Mouse (Mus musculus) kidney, adult 2 months (tissue): ENCODE results near the gene Kcnq1. TPM values are rescaled to one million over a fixed set of nuclear protein-coding genes. Genes with fewer than 3 reads are reported as not detected.
A peak's percentile ranks its signal among the peaks of the same experiment; 100 is the strongest.

Experiments used
- DNase-seq: peaks from one replicate; pipeline ENCODE4 v3.0.0; 2021
- H3K27ac ChIP-seq: fragments of 200-500 bp; 2 replicates; pipeline ENCODE4 v1.5.1; 2012; ENCODE audit warnings: low read depth, low read length, control low read depth, inconsistent platforms; ENCODE audit not compliant: insufficient read depth
- H3K27me3 ChIP-seq: fragments of 200-500 bp; replicated peaks from 2 replicates; pipeline ENCODE4 v1.6.1; 2012; ENCODE audit warnings: mild to moderate bottlenecking, moderate library complexity, low read length, inconsistent platforms; ENCODE audit not compliant: control insufficient read depth, insufficient read depth
- H3K36me3 ChIP-seq: fragments of 200-500 bp; 2 replicates; pipeline ENCODE4 v1.6.1; 2012; ENCODE audit warnings: mild to moderate bottlenecking, moderate library complexity, low read length, inconsistent platforms; ENCODE audit not compliant: control insufficient read depth, insufficient read depth
- H3K4me1 ChIP-seq: fragments of 200-500 bp; 2 replicates; pipeline ENCODE4 v1.6.1; 2011; ENCODE audit warnings: low read length; ENCODE audit not compliant: control insufficient read depth, insufficient read depth
- H3K4me3 ChIP-seq: fragments of 200-500 bp; 2 replicates; pipeline ENCODE4 v1.5.1; 2011; ENCODE audit warnings: mild to moderate bottlenecking, low read depth, low read length, control low read depth; ENCODE audit not compliant: insufficient read depth
- CTCF ChIP-seq: fragments of 200-500 bp; conservative IDR thresholded peaks from 2 replicates; pipeline ENCODE4 v1.5.1; 2011; ENCODE audit warnings: low read depth, mild to moderate bottlenecking, control low read depth, low read length, moderate library complexity, mixed read lengths; ENCODE audit not compliant: insufficient read depth, insufficient read length
- POLR2A ChIP-seq: fragments of 200-500 bp; IDR thresholded peaks from one replicate; pipeline ENCODE4 v1.6.1; 2011; ENCODE audit warnings: low read depth, low read length, control low read depth
- WGBS: fragments of 180-500 bp; shearing (Covaris S2); methylation state at CpG from one replicate; pipeline ENCODE4 v1.1.7; 2018; 5-methylcytosine and 5-hydroxymethylcytosine counted together
- polyA plus RNA-seq: library from polyadenylated mRNA; depleted of rRNA; stranded (reverse); fragments of >200 nt; gene quantifications from 2 replicates; pipeline ENCODE4 v1.2.3, GENCODE M21; 2012

Kcnq1 gene
- polyA plus RNA-seq, 1 experiment, result 24.0 TPM

DNA sequence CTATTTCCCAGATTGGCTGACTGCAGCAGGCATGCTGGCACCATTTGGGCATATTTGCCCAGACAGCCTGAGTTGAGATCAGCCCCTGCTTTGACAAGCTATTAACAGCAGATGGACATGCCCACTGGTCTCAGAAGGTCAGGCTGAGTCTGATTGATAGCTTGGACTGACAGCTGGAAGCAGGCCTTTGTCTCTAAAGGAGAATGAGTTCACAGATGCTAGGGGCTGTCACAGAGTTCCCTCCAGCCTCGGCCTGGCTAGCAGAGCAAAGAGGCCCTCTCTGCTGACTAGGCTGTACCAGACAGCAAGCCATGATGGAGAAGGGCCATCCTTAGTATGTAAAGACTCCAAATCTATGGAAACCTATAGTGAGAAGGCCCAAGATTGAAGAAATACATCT, 280.5 kb downstream of the Kcnq1 start:
- WGBS, result 73% methylated on average over 1 of the region's 1 CpGs
- H3K4me3 ChIP-seq, result no peak overlapping the region
- H3K27ac ChIP-seq, result no peak overlapping the region
- no peak for DNase-seq
- TF ChIP-seq POLR2A (no peak), CTCF (no peak)
- H3K4me1 ChIP-seq, result peaks cover 4% of the 10 kb centered on the region; the same call in 1 of the 2 replicates
- no peaks in the 10 kb centered on the region for H3K36me3 ChIP-seq
- no peaks in the 10 kb centered on the region for H3K27me3 ChIP-seq

DNA sequence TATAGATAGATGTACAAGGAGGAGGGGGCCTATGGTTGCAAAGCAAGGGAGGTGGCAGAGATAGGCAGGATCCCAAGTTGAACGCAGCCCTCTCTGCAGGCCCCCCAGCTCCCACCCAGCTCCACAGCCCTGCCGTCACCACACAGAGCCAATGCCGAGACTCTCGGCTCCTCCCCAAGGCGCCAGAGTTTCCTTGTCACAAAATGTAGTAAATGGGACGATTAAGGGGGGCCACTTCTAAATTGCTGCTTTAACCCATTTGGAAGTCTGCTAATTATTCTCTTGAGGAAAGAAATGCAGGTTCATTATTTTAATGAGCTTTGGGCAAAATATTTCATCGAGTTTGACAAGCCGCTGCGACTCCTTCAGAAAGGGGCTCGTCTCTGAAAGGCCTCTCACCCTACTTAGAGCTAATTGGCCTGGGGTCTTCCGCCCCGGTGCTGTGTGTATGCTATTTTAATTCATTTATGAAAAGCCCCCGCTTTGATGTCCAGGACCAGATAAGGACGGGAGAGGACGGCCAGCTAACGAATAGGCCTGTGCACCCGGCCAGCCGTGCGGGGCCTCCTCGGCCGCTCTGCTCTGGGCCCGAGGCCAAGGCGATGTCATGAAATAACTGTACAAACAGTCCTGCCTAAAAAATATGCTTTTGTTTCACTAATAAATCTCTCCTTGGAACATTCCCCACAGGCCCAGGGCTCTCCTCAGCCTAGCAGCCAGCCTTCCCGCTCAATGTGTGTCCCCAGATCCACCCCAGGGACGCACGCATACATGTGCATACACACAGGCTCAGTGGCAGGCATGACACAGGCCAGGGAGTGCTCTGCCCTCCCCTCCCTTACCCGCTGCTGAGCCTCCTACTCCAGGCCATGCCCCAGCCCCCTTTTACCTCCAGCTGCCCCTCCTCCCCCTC, 282.9 kb downstream of the Kcnq1 start:
- Histone ChIP-seq H3K27ac (peak overlapping the region; percentile 40; the same call in 1 of the 2 replicates), H3K4me1 (peaks cover 4% of the 10 kb centered on the region; the same call in 1 of the 2 replicates), H3K27me3 (no peaks in the 10 kb centered on the region), H3K4me3 (no peak overlapping the region), H3K36me3 (no peaks in the 10 kb centered on the region)
- no peak for TF ChIP-seq CTCF
- TF ChIP-seq POLR2A, result no peak
- DNase-seq, result peak; percentile 88
- 60% methylated on average over 27 of the region's 27 CpGs for WGBS

- no peak overlapping the region for H3K4me3 ChIP-seq
- no peaks in the 10 kb centered on the region for H3K36me3 ChIP-seq
- DNase-seq, result no peak
- WGBS, result 51% methylated on average over 2 of the region's 2 CpGs
- TF ChIP-seq POLR2A (no peak), CTCF (no peak)
- no peaks in the 10 kb centered on the region for H3K27me3 ChIP-seq
- no peak overlapping the region for H3K27ac ChIP-seq
- H3K4me1 ChIP-seq, result peaks cover 4% of the 10 kb centered on the region; the same call in 1 of the 2 replicates
Observed at GRCm38 (mm10) chr7:143389860-143390259, 283.7 kb downstream of the Kcnq1 start.

DNA sequence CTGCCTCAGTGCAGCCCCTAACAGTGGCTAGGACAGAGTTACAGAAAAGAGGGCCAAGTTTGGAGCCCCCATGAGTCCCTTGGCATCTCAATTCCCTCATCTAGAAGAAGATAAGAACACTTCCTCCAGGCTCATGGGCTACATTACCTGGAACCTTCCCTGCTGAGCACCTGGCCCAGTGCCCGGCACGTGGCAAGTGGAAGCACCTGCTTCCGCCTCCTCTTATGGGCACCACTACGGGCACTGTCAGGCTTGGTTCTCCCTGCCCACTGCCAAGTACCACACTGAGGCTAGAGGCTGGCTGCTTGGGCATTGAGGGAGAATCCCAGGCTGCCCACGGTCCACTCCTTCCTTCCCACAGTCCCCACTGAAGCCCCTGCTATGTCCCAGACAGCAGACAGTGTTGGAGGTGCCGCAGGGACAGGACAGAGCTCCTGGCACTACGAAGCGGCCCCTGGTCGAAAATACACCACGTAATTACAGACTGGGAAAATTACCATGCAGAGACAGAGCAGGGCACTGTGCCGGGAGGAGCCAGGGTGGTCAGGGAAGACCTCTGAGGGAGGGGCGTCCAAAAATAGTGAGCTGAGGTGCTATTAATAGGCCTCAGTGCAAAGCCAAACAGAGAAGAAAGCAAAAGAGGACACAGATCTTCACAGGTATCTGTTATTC, 284.3 kb downstream of the Kcnq1 start:
- Histone ChIP-seq H3K36me3 (no peaks in the 10 kb centered on the region), H3K27me3 (no peaks in the 10 kb centered on the region), H3K27ac (no peak overlapping the region), H3K4me3 (no peak overlapping the region), H3K4me1 (peaks cover 4% of the 10 kb centered on the region; the same call in 1 of the 2 replicates)
- no peak for DNase-seq
- WGBS, result 86% methylated on average over 12 of the region's 12 CpGs
- TF ChIP-seq CTCF (no peak), POLR2A (no peak)

GRCm38 (mm10) chr7:143395113-143395563, 289.0 kb downstream of the Kcnq1 start:
- no peak overlapping the region for H3K27ac ChIP-seq
- no peaks in the 10 kb centered on the region for H3K27me3 ChIP-seq
- 0 out of 2 replicates have a peak, but pooled peaks cover 4% of the 10 kb centered on the region for H3K4me1 ChIP-seq
- no peak overlapping the region for H3K4me3 ChIP-seq
- TF ChIP-seq CTCF (no peak), POLR2A (no peak)
- H3K36me3 ChIP-seq, result no peaks in the 10 kb centered on the region
- WGBS, result 57% methylated on average over 9 of the region's 9 CpGs
- peak; percentile 49 for DNase-seq

GRCm38 (mm10) chr7:143399756-143400155, 293.6 kb downstream of the Kcnq1 start:
- H3K4me1 ChIP-seq, result 0 out of 2 replicates have a peak, but pooled peaks cover 4% of the 10 kb centered on the region
- no peaks in the 10 kb centered on the region for H3K27me3 ChIP-seq
- no peak for DNase-seq
- no peak overlapping the region for H3K27ac ChIP-seq
- no peak overlapping the region for H3K4me3 ChIP-seq
- no peaks in the 10 kb centered on the region for H3K36me3 ChIP-seq
- WGBS, result 87% methylated on average over 10 of the region's 10 CpGs
- TF ChIP-seq CTCF, result no peak

- Histone ChIP-seq H3K27me3 (no peaks in the 10 kb centered on the region), H3K4me1 (0 out of 2 replicates have a peak, but pooled peaks cover 1% of the 10 kb centered on the region), H3K36me3 (no peaks in the 10 kb centered on the region), H3K4me3 (no peak overlapping the region), H3K27ac (no peak overlapping the region)
- TF ChIP-seq CTCF (no peak), POLR2A (no peak)
- WGBS, result 77% methylated on average over 6 of the region's 6 CpGs
- DNase-seq, result no peak
Observed at GRCm38 (mm10) chr7:143400599-143400998, 294.4 kb downstream of the Kcnq1 start.
